Mouse (Mus musculus) activated CD4-positive, CD25-positive, alpha-beta regulatory T cell, adult 4 months (primary cell): Measurements from ENCODE around the gene Olfr632. TPM values are rescaled to one million over a fixed set of nuclear protein-coding genes. Genes with fewer than 3 reads are reported as not detected.
A peak's percentile ranks its signal among the peaks of the same experiment; 100 is the strongest.
"Not testable (repeated sequence)": the region's sequence is repeated elsewhere in the genome, so short reads cannot be mapped to it uniquely, and the experiment has no call there.

Experiments
- ATAC-seq: one replicate; pipeline ENCODE4 v1.8.0; 2017
- polyA plus RNA-seq, 2 experiments: library from polyadenylated mRNA; unstranded; fragments of 100-300 nt; shearing (Covaris generic); gene quantifications; one replicate each; pipeline ENCODE4 v1.2.1; 2017

Olfr632 gene
- polyA plus RNA-seq = not detected

DNA sequence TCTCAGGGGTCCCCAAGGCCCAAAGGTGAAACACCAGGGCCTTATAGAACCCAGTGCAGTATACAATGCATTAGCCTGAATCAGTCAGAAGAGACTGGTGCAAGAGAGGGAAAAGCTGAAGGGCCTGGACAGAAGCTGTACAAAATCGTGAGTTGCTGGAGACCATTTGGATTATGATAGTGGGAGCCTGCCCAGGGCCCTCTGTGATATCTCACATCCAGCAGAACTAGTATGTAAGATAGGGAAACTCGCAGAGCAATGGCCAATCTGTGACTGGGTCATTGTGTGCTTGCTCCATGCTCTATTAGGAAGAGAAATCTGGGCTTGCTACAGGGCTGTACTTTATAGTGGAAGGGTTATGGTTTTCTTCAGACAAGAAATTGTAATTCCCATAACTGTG lies at the start of gene Olfr632:
Gene Olfr632 (plus strand): TSS at position 84 of the 400 bp plus-strand sequence.
- ATAC-seq = no peak

DNA sequence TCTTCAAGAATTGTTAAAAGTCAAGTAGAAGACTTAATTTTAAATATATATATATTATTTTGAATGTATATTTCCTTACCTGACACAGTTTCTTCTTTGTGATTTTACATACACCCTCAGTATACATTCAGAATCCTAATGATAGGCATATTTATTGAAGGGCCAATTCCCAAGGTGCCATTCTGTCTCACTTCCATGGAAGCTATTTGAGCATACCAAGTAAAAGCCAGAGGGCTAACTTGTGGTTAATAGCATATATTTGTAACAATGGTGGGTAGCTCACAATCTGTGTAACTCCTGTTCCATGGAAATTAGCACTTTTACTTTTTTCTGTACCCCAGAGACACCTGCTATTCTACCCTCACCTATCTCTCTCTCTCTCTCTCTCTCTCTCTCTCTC lies 48.0 kb upstream of the Olfr632 start, which contains the start of gene Olfr66:
Gene Olfr66 (minus strand): TSS at position 101 of the 400 bp plus-strand sequence.
- no peak for ATAC-seq

DNA sequence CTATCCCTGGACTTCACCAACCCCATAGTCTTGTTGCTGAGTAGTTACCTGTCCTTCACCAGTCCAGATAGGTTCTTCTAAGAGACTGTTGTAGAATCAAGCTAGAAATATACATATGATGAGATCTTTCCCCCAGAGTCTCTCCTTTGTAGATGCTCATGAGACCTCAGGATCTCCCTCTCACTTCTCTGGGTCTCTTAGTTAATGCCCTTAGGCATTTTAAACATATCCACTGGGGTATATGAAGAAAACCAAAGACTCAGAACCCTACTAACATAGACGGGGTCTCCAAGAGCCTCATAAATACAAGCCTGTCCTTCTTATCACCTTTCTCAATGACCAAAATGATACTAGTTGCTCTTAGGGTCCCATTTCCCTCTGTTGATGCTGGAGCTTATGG lies 39.8 kb upstream of the Olfr632 start, which contains the start of gene Olfr64:
Gene Olfr64 (minus strand): TSS at position 101 of the 400 bp plus-strand sequence.
- ATAC-seq = no peak

DNA sequence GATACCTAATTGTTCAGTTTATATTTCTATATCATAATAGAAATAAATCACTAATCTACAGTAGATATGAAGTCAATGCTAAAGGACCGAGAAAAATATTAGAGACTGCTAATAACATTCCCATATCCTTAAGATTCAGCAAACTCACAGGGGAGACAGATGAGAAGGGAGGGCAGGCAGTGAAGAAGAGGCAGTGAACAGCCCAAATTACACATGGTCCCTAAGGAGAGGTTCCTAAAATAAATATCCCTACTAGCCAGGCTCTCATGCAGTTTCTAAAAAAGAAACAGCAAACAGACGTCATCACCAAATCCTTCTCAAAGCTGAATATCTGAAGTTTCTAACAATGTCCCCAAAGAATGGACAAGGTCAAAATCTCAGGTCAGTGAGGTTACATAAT lies 31.0 kb upstream of the Olfr632 start, which contains the start of gene Olfr65:
Gene Olfr65 (plus strand): TSS at position 301 of the 400 bp plus-strand sequence.
- no peak for ATAC-seq

DNA sequence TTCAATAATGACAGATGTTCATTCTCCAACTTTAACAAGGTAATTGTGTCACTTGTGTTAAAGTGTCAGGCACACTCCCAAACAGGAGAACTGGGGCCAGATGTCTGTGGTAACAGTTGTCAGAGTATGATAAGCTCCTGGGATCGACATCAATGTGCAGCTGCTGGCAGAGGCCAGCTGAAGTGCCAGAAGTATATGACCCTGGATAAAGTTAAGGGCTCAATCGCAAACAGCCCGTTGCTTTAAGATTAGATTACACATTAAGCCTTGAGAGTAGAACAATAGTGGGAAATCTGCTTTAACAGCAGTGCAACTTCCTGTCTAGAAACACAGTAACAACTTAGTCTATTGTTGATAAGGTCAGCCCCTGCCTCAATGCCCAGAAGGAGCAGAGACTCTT lies 24.1 kb upstream of the Olfr632 start:
- ATAC-seq = no peak

DNA sequence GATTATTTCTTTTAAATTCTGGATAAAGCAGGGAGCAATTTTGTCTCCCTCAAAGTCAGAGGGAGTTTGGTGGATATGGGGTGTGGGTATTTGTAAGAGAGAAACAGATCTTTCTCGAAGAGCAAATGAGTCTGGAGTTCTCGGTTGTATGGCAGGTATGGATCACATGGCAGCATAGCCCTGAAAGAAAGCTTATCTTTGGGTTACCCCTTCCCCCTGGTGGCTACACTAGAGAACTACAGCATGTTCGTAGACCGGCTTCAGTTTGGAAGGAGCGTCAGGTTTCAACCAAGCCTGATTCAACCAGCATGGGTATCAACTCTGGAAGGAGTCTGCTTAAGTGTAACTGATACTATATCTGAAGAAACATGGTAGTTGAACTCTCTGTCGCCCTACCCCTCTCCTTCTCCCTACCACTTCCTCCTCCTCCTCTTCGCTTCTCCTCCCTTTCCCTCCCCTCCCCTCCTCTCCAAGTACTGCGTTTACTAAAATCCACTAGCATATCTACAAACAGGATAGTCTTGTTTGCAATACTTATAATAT lies 21.1 kb upstream of the Olfr632 start:
- no peak for ATAC-seq

DNA sequence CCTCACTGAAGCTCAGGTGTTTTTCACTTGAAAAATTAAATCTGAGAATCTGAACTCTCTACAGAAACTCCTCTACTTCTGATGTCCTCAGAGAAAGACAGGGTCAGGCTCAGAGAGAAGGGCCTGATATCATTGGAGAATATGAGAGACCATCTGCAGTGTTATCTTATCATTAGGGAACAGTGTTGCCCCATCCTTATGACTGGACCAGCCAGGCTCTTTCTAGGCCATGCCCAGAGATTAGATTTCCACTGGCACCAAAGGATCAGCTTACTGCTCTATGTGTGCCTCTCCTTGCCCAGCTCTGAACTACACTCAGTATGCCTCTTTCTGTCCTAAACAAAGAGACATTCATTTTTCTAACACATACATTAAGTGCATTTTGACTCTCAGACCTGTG lies 18.8 kb upstream of the Olfr632 start:
- ATAC-seq = no peak

DNA sequence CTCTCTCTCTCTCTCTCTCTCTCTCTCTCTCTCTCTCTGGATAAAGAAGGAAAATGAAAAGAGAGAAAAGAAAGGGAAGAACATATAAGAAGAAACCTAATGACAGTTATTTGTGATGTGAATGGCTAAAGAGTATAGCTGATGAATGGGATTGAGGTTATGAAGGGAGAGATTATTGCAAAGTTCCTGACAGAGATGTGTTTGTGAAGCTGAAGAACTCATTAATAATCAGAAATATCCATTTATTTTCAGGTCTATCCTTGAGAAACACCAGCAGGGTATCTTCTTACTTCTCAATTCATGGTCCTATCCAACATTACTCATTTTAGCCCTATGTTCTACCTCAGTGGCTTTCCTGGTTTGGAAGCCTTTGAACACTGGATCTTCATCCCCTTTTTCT lies 5.6 kb upstream of the Olfr632 start, which contains the start of gene Olfr631:
Gene Olfr631 (plus strand): TSS at position 301 of the 400 bp plus-strand sequence.
- no peak for ATAC-seq

DNA sequence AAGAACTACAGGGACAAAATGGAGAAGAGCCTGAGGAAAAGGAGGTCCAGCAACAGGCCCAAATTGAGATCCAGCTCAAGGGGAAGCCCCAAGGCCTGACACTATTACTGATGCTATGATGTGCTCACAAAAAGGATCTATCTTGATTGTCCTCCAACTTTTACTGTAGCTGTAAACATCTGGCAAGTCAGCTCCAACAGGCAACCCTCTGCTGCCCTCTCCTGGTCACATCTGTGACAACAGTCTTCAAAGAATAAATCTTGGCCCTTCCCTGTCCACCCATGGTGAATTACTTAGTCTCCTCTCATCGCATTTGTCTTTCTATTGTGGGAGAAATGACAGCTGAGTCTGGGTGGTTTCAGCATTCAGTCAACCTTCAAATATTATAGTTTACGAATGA lies 8.6 kb downstream of the Olfr632 start:
- peak; percentile 46 for ATAC-seq

DNA sequence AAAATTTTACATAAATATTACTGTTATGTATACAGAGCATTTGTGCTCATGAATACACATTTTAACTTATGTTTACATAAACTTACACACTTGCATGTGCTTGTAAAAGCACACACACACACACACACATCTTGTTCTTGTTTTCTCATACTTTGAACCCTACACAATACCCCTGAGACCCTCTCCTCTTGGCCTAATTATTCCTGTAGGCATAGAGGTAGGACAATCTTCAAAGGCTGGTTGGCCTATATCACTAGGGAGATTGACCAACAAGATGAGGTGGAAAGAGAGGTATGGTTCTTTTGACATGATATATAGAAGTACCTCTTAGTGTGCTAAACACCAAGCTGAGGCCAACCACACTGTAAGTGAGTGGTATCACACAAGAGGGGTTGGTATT lies 10.0 kb downstream of the Olfr632 start, which contains the start of gene Olfr633:
Gene Olfr633 (plus strand): TSS at position 301 of the 400 bp plus-strand sequence.
- no peak for ATAC-seq

DNA sequence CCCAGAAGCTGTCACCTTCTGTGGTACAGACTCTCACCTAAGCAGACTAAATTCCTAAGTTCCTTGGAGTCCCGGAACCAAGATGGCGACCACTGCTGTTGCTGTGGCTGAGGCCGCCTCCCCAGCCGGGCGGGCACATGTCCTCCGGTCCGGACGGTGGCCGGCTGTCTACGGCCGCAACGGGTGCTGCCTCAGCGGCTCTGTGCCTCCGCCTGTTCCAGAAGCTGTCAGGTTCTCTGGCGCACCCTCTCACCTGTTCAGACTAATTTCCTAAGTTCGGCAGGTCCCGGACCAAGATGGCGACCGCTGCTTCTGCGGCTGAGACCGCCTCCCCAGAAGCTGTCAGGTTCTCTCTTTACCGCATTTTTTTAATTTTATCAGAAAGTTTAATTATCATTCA lies 32.7 kb downstream of the Olfr632 start:
- not testable (repeated sequence) for ATAC-seq

DNA sequence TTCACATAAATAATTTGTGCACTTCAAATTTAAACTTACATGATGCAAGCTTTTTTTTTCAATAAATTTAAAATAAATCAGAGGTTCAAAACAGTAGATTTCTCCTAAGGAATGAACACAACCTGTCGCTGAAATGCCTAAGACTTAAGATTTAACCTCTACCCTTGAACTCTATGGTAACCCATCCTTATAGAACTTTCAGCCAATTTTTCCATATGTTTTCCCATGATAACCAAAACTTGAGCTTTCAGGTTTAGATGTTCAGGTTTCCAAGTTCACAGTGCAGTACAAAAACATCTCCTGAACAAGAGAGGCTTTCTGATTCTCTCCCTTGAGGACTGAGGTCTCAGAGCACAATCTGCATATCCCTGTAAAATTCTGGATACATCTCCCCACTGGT lies 36.7 kb downstream of the Olfr632 start, which contains the start of gene Olfr635:
Gene Olfr635 (plus strand): TSS at position 301 of the 400 bp plus-strand sequence.
- ATAC-seq = no peak

DNA sequence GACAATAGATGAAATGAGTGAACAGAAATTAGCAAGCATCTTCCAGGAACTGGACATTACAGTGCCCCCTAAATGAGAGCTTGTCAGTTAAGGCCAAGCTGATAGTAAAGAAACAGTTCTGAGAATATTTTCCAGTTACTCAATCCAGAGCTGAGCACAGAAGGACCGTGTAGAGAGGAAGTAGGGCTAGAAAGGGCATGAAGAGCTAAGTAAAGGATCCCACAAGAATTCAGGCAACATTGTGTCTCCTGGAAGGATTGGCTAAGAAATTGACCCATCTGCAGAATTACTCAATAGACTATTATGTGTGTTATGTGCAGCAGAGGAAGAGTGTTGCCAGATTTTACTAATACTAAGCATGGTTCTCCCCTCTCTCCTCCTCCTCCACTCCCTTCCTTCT lies 37.6 kb downstream of the Olfr632 start:
- no peak for ATAC-seq

Other genes starting within 250 kb of the Olfr632 start
- gene Olfr243, start 219.7 kb upstream of the Olfr632 start, polyA plus RNA-seq = not detected
- not detected for gene Olfr628, start 204.0 kb upstream of the Olfr632 start, polyA plus RNA-seq
- not detected for gene Olfr629, start 189.4 kb upstream of the Olfr632 start, polyA plus RNA-seq
- gene Olfr630, start 177.0 kb upstream of the Olfr632 start, polyA plus RNA-seq = not detected
- not detected for gene Olfr69, start 162.8 kb upstream of the Olfr632 start, polyA plus RNA-seq
- gene Olfr68, start 154.6 kb upstream of the Olfr632 start, polyA plus RNA-seq = not detected
- not detected for gene Olfr67, start 142.5 kb upstream of the Olfr632 start, polyA plus RNA-seq
- gene Hbb-bt, start 120.4 kb upstream of the Olfr632 start, polyA plus RNA-seq = 100 to 1,000 TPM in 1 of 2 experiments, 1 to 10 TPM in 1; 1.3 to 103 TPM
- 100 to 1,000 TPM in 1 of 2 experiments, 1 to 10 TPM in 1; 8.3 to 367 TPM for gene Hbb-bs, start 106.3 kb upstream of the Olfr632 start, polyA plus RNA-seq
- not detected for gene Hbb-bh2, start 93.8 kb upstream of the Olfr632 start, polyA plus RNA-seq
- gene Hbb-bh1, start 91.2 kb upstream of the Olfr632 start, polyA plus RNA-seq = not detected
- not detected for gene Hbb-y, start 81.1 kb upstream of the Olfr632 start, polyA plus RNA-seq
- gene Olfr66, start 48.1 kb upstream of the Olfr632 start, polyA plus RNA-seq = under 1 TPM in 1 of 2 experiments, not detected in 1; 0.19 TPM
- not detected for gene Olfr64, start 39.9 kb upstream of the Olfr632 start, polyA plus RNA-seq
- gene Olfr65, start 30.9 kb upstream of the Olfr632 start, polyA plus RNA-seq = not detected
- gene Olfr631, start 5.5 kb upstream of the Olfr632 start, polyA plus RNA-seq = not detected
- gene Olfr633, start 10.1 kb downstream of the Olfr632 start, polyA plus RNA-seq = not detected
- under 1 TPM in 1 of 2 experiments, not detected in 1; 0.08 TPM for gene Olfr635, start 36.8 kb downstream of the Olfr632 start, polyA plus RNA-seq
- not detected for gene Olfr638, start 64.4 kb downstream of the Olfr632 start, polyA plus RNA-seq
- not detected for gene Olfr639, start 83.0 kb downstream of the Olfr632 start, polyA plus RNA-seq
- gene Olfr640, start 91.2 kb downstream of the Olfr632 start, polyA plus RNA-seq = not detected
- not detected for gene Olfr641, start 101.1 kb downstream of the Olfr632 start, polyA plus RNA-seq
- under 1 TPM in 1 of 2 experiments, not detected in 1; 0.07 TPM for gene Olfr642, start 118.3 kb downstream of the Olfr632 start, polyA plus RNA-seq
- gene 4930516K23Rik, start 127.1 kb downstream of the Olfr632 start, polyA plus RNA-seq = not detected
- not detected for gene Olfr644, start 137.5 kb downstream of the Olfr632 start, polyA plus RNA-seq
- gene Olfr645, start 151.1 kb downstream of the Olfr632 start, polyA plus RNA-seq = not detected
- not detected for gene Olfr646, start 170.5 kb downstream of the Olfr632 start, polyA plus RNA-seq
- gene Ubqln5, start 195.5 kb downstream of the Olfr632 start, polyA plus RNA-seq = not detected
- gene Olfr643, start 203.1 kb downstream of the Olfr632 start, polyA plus RNA-seq = not detected
- gene Ubqln3, start 208.9 kb downstream of the Olfr632 start, polyA plus RNA-seq = not detected
- not detected for gene Ubqlnl, start 216.2 kb downstream of the Olfr632 start, polyA plus RNA-seq
- not detected for gene Olfm5, start 230.5 kb downstream of the Olfr632 start, polyA plus RNA-seq
- under 1 TPM; 0.28 to 0.47 TPM for gene Olfr648, start 249.0 kb downstream of the Olfr632 start, polyA plus RNA-seq